Mouse (Mus musculus): Measurements from ENCODE around the gene Ndufb7. TPM values are rescaled to one million over a fixed set of nuclear protein-coding genes. Genes with fewer than 3 reads are reported as not detected.

The Ndufb7 gene
- total and polyA plus RNA-seq, 3 experiments, result 144 to 331 (median 223) TPM

- H3K79me2 ChIP-seq (replicated peaks; ENCODE audit: control insufficient read depth, extremely low read depth, insufficient read depth, poor library complexity, severe bottlenecking), result peaks cover 23% of the 10 kb centered on the region
- peaks cover 3 to 29% of the 10 kb centered on the region in 2 experiments for H3K4me1 ChIP-seq (ENCODE audit: control insufficient read depth in 1 of 2, insufficient read depth in 2 of 2)
- no peak overlapping the region for H3K27ac ChIP-seq (ENCODE audit: insufficient read depth, low read depth)
- TF ChIP-seq POLR2AphosphoS2 (IDR thresholded peaks at IDR 0.05; ENCODE audit: low read depth, low read length), result no peak
- in situ Hi-C loops (cut with MboI; ENCODE audit: low pct_ligation_motif_present, low pct_unique_long_range_greater_than_20kb, low sequenced_read_pairs) (no loop called here), dilution Hi-C loops (cut with MboI; ENCODE audit: extremely low pct_ligation_motif_present, extremely low pct_unique_long_range_greater_than_20kb, low sequenced_read_pairs) (no loop called here)
- DNase-seq (ENCODE audit: extremely low read depth), result no peak
- H3K9ac ChIP-seq (ENCODE audit: insufficient read depth, low read depth), result peak overlapping the region; percentile 79
- no peaks in the 10 kb centered on the region for H3K27me3 ChIP-seq (replicated peaks)
- peak overlapping the region; percentile 88 for H3K4me2 ChIP-seq (ENCODE audit: insufficient read depth, low read depth, poor library complexity, severe bottlenecking)
- peak overlapping the region; percentile 77 to 88 (median 87) for H3K4me3 ChIP-seq (replicated peaks in 1 of 3; ENCODE audit: low read depth in 2 of 3, low read length in 2 of 3, poor library complexity in 1 of 3)
- peaks cover 32 to 44% of the 10 kb centered on the region in 2 experiments for H3K36me3 ChIP-seq (replicated peaks in 1 of 2; ENCODE audit: control insufficient read depth in 1 of 2, insufficient read depth in 1 of 2, low read length in 1 of 2)
- no peaks in the 10 kb centered on the region for H3K9me3 ChIP-seq (replicated peaks; ENCODE audit: low read length)
These were observed 43.2 kb downstream of the Ndufb7 start for GRCm38 (mm10) chr8:83609547-83610180.

DNA sequence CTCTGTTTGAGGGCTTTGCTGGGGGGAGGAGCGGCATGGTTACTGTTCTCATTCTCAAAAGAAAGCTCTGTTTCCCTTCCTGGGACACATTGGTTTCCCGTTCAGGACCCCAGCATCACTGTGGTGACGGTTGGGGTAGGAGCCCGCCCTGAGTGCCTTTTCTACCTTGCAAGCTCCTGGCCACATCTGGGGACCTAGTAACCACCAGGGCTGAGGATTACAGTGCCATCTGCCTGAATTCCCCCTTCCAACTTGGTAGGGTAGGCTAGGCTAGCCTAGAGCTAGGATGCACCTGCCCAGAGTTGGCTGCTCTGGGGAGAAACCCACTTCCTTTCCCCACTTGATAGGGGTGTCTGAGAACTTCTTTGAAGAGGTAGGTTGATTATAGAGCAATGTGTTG lies 45.5 kb downstream of the Ndufb7 start:
- no peaks in the 10 kb centered on the region for H3K27me3 ChIP-seq (replicated peaks)
- H3K4me1 ChIP-seq (ENCODE audit: control insufficient read depth in 1 of 2, insufficient read depth in 2 of 2), result peaks cover 3 to 33% of the 10 kb centered on the region in 2 experiments
- no peaks in the 10 kb centered on the region for H3K9me3 ChIP-seq (replicated peaks; ENCODE audit: low read length)
- H3K4me3 ChIP-seq (replicated peaks in 1 of 3; ENCODE audit: low read depth in 2 of 3, low read length in 2 of 3, poor library complexity in 1 of 3), result no peak overlapping the region
- H3K9ac ChIP-seq (ENCODE audit: insufficient read depth, low read depth), result no peak overlapping the region
- H3K27ac ChIP-seq (ENCODE audit: insufficient read depth, low read depth), result no peak overlapping the region
- no peak overlapping the region for H3K4me2 ChIP-seq (ENCODE audit: insufficient read depth, low read depth, poor library complexity, severe bottlenecking)
- peaks cover 23% of the 10 kb centered on the region for H3K79me2 ChIP-seq (replicated peaks; ENCODE audit: control insufficient read depth, extremely low read depth, insufficient read depth, poor library complexity, severe bottlenecking)
- TF ChIP-seq CHD1 (IDR thresholded peaks at IDR 0.05; ENCODE audit: low read depth, low read length), result no peak
- DNase-seq (ENCODE audit: extremely low read depth), result no peak
- peaks cover 32 to 43% of the 10 kb centered on the region in 2 experiments for H3K36me3 ChIP-seq (replicated peaks in 1 of 2; ENCODE audit: control insufficient read depth in 1 of 2, insufficient read depth in 1 of 2, low read length in 1 of 2)
- dilution Hi-C loops (cut with MboI; ENCODE audit: extremely low pct_ligation_motif_present, extremely low pct_unique_long_range_greater_than_20kb, low sequenced_read_pairs) (no loop called here), in situ Hi-C loops (cut with MboI; ENCODE audit: low pct_ligation_motif_present, low pct_unique_long_range_greater_than_20kb, low sequenced_read_pairs) (no loop called here)

DNA sequence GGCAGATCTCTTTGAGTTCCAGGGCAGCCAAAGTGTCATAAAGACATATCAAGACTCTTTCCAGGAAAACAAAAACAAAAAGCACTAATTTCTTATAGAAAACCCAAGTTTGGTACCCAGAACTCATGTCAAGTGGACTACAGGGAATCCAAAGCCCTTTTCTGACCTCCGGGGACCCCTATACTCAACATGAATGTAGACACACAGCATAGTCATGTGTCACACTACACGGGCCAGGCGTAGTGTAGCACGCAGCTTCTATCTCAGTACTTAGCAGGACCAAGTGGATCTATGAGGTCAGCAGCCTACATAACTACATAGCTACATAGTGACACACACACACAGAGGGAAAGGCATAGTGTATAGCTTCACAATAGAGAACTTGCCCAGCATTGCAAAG lies 47.2 kb downstream of the Ndufb7 start:
- Histone ChIP-seq H3K27ac (ENCODE audit: insufficient read depth, low read depth) (no peak overlapping the region), H3K4me3 (replicated peaks in 1 of 3; ENCODE audit: low read depth in 2 of 3, low read length in 2 of 3, poor library complexity in 1 of 3) (no peak overlapping the region), H3K27me3 (replicated peaks) (no peaks in the 10 kb centered on the region), H3K4me2 (ENCODE audit: insufficient read depth, low read depth, poor library complexity, severe bottlenecking) (no peak overlapping the region), H3K36me3 (replicated peaks in 1 of 2; ENCODE audit: control insufficient read depth in 1 of 2, insufficient read depth in 1 of 2, low read length in 1 of 2) (peaks cover 32 to 43% of the 10 kb centered on the region in 2 experiments), H3K4me1 (ENCODE audit: control insufficient read depth in 1 of 2, insufficient read depth in 2 of 2) (peaks cover 3 to 29% of the 10 kb centered on the region in 2 experiments; a peak in 3 of 4 replicates), H3K9me3 (replicated peaks; ENCODE audit: low read length) (peaks cover 2% of the 10 kb centered on the region), H3K79me2 (replicated peaks; ENCODE audit: control insufficient read depth, extremely low read depth, insufficient read depth, poor library complexity, severe bottlenecking) (peaks cover 20% of the 10 kb centered on the region), H3K9ac (ENCODE audit: insufficient read depth, low read depth) (no peak overlapping the region)
- no peak for TF ChIP-seq RAD21 (IDR thresholded peaks at IDR 0.05; ENCODE audit: low read depth, low read length)
- no peak for TF ChIP-seq HCFC1 (IDR thresholded peaks at IDR 0.05; ENCODE audit: low read depth, low read length)
- no peak for TF ChIP-seq KAT2A (IDR thresholded peaks at IDR 0.05; ENCODE audit: insufficient replicate concordance, low read length)
- TF ChIP-seq ZKSCAN1 (IDR thresholded peaks at IDR 0.05; ENCODE audit: borderline replicate concordance, low read depth, low read length), result no peak
- no peak for TF ChIP-seq NRF1 (IDR thresholded peaks at IDR 0.05; ENCODE audit: low read depth, low read length)
- in situ Hi-C loops (cut with MboI; ENCODE audit: low pct_ligation_motif_present, low pct_unique_long_range_greater_than_20kb, low sequenced_read_pairs), result no loop called here
- no peak for DNase-seq (ENCODE audit: extremely low read depth)
- dilution Hi-C loops (cut with MboI; ENCODE audit: extremely low pct_ligation_motif_present, extremely low pct_unique_long_range_greater_than_20kb, low sequenced_read_pairs), result no loop called here

Data from CH12.LX (cell line).